Mouse (Mus musculus) small intestine, adult 2 months (tissue): ENCODE results near the gene Tnfrsf4. TPM values are rescaled to one million over a fixed set of nuclear protein-coding genes. Genes with fewer than 3 reads are reported as not detected.

Experiments used
- H3K27ac ChIP-seq: fragments of 200-500 bp; 2 replicates; pipeline ENCODE4 v1.5.1; 2012; ENCODE audit warnings: low read depth, low read length, control low read depth, inconsistent platforms; ENCODE audit not compliant: insufficient read depth
- H3K27me3 ChIP-seq: fragments of 200-500 bp; 2 replicates; pipeline ENCODE4 v1.6.1; 2012; ENCODE audit warnings: mild to moderate bottlenecking, moderate library complexity, low read length, inconsistent platforms; ENCODE audit not compliant: control insufficient read depth, insufficient read depth
- H3K36me3 ChIP-seq: fragments of 200-500 bp; 2 replicates; pipeline ENCODE4 v1.6.1; 2012; ENCODE audit warnings: mild to moderate bottlenecking, low read length, control low read depth, inconsistent platforms; ENCODE audit not compliant: control insufficient read depth, insufficient read depth
- H3K4me1 ChIP-seq: fragments of 200-500 bp; 2 replicates; pipeline ENCODE4 v1.6.1; 2012; ENCODE audit warnings: low read length, inconsistent platforms, mixed read lengths; ENCODE audit not compliant: control insufficient read depth, insufficient read depth, insufficient read length
- H3K4me3 ChIP-seq: fragments of 200-500 bp; 2 replicates; pipeline ENCODE4 v1.5.1; 2012; ENCODE audit warnings: low read depth, mild to moderate bottlenecking, control low read depth, inconsistent platforms, low read length, moderate library complexity
- CTCF ChIP-seq: fragments of 200-500 bp; IDR thresholded peaks from 2 replicates; pipeline ENCODE4 v1.5.1; 2012; ENCODE audit warnings: low read depth, mild to moderate bottlenecking, control low read depth, inconsistent platforms, low read length, moderate library complexity, mixed read lengths; ENCODE audit not compliant: insufficient replicate concordance, insufficient read length; ENCODE audit errors: extremely low read depth
- POLR2A ChIP-seq: fragments of 200-500 bp; IDR thresholded peaks from 2 replicates; pipeline ENCODE4 v1.6.1; 2012; ENCODE audit warnings: low read depth, mild to moderate bottlenecking, control low read depth, inconsistent platforms, low read length, moderate library complexity
- WGBS: fragments of 180-500 bp; shearing (Covaris S2); methylation state at CpG from one replicate; pipeline ENCODE4 v1.1.7; 2018; 5-methylcytosine and 5-hydroxymethylcytosine counted together
- polyA plus RNA-seq: library from polyadenylated mRNA; depleted of rRNA; stranded (reverse); fragments of >200 nt; gene quantifications from 2 replicates; pipeline ENCODE4 v1.2.3, GENCODE M21; 2012

Tnfrsf4 gene
- polyA plus RNA-seq, 1 experiment = 6.3 TPM

DNA sequence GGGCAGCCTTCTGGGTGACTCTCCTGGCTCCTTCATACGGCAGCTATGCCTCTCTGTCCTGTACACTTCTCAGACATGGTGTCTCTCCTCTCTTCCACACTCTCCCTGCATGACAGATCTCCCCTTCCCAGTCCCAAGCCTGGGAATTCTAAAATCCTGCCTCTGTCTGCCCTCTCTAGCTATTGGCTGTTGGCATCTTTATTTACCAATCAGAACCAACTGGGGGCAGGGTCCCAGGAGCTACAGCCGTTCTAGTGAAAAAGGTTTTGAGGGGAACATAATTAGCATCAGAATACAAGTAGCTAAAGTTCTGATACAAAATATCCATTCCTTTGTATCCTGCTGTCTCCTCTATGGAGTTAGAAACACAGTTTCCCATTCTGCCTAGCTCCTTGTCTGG lies 29.9 kb upstream of the Tnfrsf4 start:
- H3K4me3 ChIP-seq = no peak overlapping the region
- WGBS = 24% methylated on average over 2 of the region's 2 CpGs
- TF ChIP-seq CTCF = no peak
- no peak for TF ChIP-seq POLR2A

GRCm38 (mm10) chr4:155991211-155991907 lies 22.3 kb upstream of the Tnfrsf4 start:
- TF ChIP-seq CTCF = no peak
- no peak for TF ChIP-seq POLR2A
- Histone ChIP-seq H3K4me3 (peak overlapping the region; percentile 75), H3K27ac (no peak overlapping the region), H3K4me1 (peaks cover 10% of the 10 kb centered on the region), H3K36me3 (peaks cover 4% of the 10 kb centered on the region), H3K27me3 (no peaks in the 10 kb centered on the region)
- WGBS = 55% methylated on average over 22 of the region's 22 CpGs

More for the DNA sequence above, 29.9 kb upstream of the Tnfrsf4 start:
- no peaks in the 10 kb centered on the region; the same call in 1 of the 2 replicates for H3K27me3 ChIP-seq
- H3K36me3 ChIP-seq = no peaks in the 10 kb centered on the region
- H3K4me1 ChIP-seq = no peaks in the 10 kb centered on the region
- no peak overlapping the region for H3K27ac ChIP-seq

- Histone ChIP-seq H3K27me3 (no peaks in the 10 kb centered on the region), H3K4me3 (peak overlapping the region; percentile 75), H3K27ac (peak overlapping the region; percentile 78; the same call in 1 of the 2 replicates), H3K36me3 (peaks cover 7% of the 10 kb centered on the region), H3K4me1 (peaks cover 10% of the 10 kb centered on the region)
- TF ChIP-seq POLR2A (no peak), CTCF (no peak)
- WGBS = 11% methylated on average over 37 of the region's 37 CpGs
Observed at GRCm38 (mm10) chr4:155991908-155992230, 21.8 kb upstream of the Tnfrsf4 start.

- WGBS = under 1% methylated on average over 99 of the region's 99 CpGs
- peak within 1 kb of the TSS; percentile 98 for H3K4me3 ChIP-seq
- H3K27ac ChIP-seq = peak within 1 kb of the TSS; percentile 97
- peaks cover 10% of the 10 kb centered on the region for H3K36me3 ChIP-seq
- H3K4me1 ChIP-seq = peaks cover 10% of the 10 kb centered on the region
- no peaks in the 10 kb centered on the region for H3K27me3 ChIP-seq
- TF ChIP-seq POLR2A (peak; percentile 45), CTCF (peak; percentile 67)
Observed at GRCm38 (mm10) chr4:155992241-155992905, 21.3 kb upstream of the Tnfrsf4 start, which contains the start of the genes B3galt6 and Sdf4. Gene B3galt6 (minus strand): TSS chr4:155992649. Gene Sdf4 (plus strand): TSS chr4:155992872.

DNA sequence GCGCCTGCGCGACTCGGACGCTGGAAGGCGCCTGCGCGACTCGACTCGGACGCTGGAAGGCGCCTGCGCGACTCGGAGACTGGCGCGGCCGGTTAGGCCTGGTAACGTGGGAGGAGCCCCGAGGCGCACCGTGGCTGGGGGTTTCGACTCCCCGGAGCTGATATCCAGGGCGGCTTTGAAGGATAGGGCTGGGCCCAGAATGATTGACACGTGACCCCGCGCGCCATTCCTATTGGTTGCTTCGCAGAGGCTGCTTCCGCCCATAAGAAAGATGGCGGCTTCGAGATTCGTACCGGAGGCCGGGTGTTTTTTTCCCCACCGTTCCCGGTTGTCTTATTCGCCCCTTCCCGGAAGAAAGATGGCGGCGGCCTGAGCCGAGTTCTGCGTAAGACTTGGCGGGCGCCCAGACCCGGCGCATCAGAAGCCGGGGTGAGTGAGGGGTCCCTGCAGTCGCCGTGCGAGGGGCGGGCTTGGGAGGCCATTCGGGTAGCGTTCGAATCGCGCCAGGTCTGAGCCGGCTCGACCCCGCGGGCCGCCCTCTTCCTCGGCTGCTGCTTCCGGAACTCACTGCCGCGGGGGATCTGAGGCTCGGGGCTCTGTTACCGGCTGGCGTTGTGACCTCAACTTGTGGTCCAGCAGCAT lies 20.6 kb upstream of the Tnfrsf4 start:
- Histone ChIP-seq H3K27ac (peak overlapping the region; percentile 97), H3K27me3 (no peaks in the 10 kb centered on the region), H3K4me3 (peak overlapping the region; percentile 98), H3K36me3 (peaks cover 15% of the 10 kb centered on the region), H3K4me1 (peaks cover 10% of the 10 kb centered on the region)
- TF ChIP-seq CTCF = no peak
- peak; percentile 24; the same call in 1 of the 2 replicates for TF ChIP-seq POLR2A
- under 1% methylated on average over 70 of the region's 70 CpGs for WGBS

DNA sequence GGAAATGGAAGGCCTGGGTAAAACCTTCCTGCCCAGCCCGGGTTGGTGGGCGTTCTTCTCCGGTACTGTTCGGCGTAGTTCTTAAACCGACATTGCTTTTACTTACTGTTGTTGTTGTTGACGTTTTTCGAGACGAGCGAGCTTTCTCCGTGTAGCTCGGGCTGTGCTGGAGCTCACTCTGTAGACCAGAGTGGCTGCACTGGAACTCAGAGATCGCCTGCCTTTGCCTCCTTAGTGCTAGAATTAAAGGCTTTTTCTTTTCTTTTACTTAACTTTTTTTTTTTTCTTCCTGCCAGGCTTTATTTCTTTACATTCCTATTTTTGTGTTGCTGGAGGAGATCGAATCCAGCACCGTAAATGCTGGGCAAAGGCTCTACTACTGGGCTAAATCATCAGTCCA lies 20.0 kb upstream of the Tnfrsf4 start:
- peak overlapping the region; percentile 97 for H3K27ac ChIP-seq
- no peak for TF ChIP-seq CTCF
- H3K4me3 ChIP-seq = peak overlapping the region; percentile 98
- 1% methylated on average over 15 of the region's 15 CpGs for WGBS
- peaks cover 20% of the 10 kb centered on the region for H3K36me3 ChIP-seq
- no peaks in the 10 kb centered on the region for H3K27me3 ChIP-seq
- H3K4me1 ChIP-seq = peaks cover 10% of the 10 kb centered on the region

GRCm38 (mm10) chr4:156004109-156004508 lies 9.5 kb upstream of the Tnfrsf4 start:
- TF ChIP-seq POLR2A (no peak), CTCF (no peak)
- Histone ChIP-seq H3K4me1 (no peaks in the 10 kb centered on the region), H3K4me3 (no peak overlapping the region), H3K27me3 (no peaks in the 10 kb centered on the region), H3K36me3 (peaks cover 82% of the 10 kb centered on the region), H3K27ac (no peak overlapping the region)
- WGBS = 87% methylated on average over 3 of the region's 3 CpGs
